Mouse (Mus musculus) heart, postnatal 0 days (tissue): ENCODE measurements around the gene Kif24. TPM values are rescaled to one million over a fixed set of nuclear protein-coding genes. Genes with fewer than 3 reads are reported as not detected.

Source experiments
- ATAC-seq: fragments of 200-750 bp; cut with Nextera tagmentation; 2 replicates; pipeline ENCODE4 v1.8.0; 2017; ENCODE audit warnings: low read depth, moderate number of reproducible peaks, moderate library complexity; ENCODE audit not compliant: insufficient read depth
- DNase-seq: peaks from one replicate; pipeline ENCODE4 v3.0.0-alpha.2; 2016; ENCODE audit warnings: low spot score
- H3K27ac ChIP-seq: fragments of 300-500 bp; sonication (generic); 2 replicates; pipeline ENCODE4 v1.5.1; 2014; ENCODE audit warnings: low read depth, mild to moderate bottlenecking
- H3K27me3 ChIP-seq: fragments of 300-500 bp; sonication (generic); 2 replicates; pipeline ENCODE4 v1.6.1; 2014; ENCODE audit warnings: low read length, mixed read lengths; ENCODE audit not compliant: control insufficient read depth, insufficient read depth
- H3K36me3 ChIP-seq: fragments of 300-500 bp; sonication (generic); replicated peaks from 2 replicates; pipeline ENCODE4 v1.6.1; 2014; ENCODE audit warnings: low read length, mixed read lengths; ENCODE audit not compliant: control insufficient read depth, insufficient read depth
- H3K4me1 ChIP-seq: fragments of 300-500 bp; sonication (generic); 2 replicates; pipeline ENCODE4 v1.6.1; 2014; ENCODE audit warnings: antibody characterized with exemption; ENCODE audit not compliant: control insufficient read depth, insufficient read depth
- H3K4me2 ChIP-seq: fragments of 300-500 bp; sonication (generic); 2 replicates; pipeline ENCODE4 v1.6.1; 2014; ENCODE audit warnings: low read depth, mild to moderate bottlenecking, low read length, moderate library complexity
- H3K4me3 ChIP-seq: fragments of 300-500 bp; sonication (generic); 2 replicates; pipeline ENCODE4 v1.5.1; 2014; ENCODE audit warnings: low read depth, low read length
- H3K9ac ChIP-seq: fragments of 300-500 bp; sonication (generic); replicated peaks from 2 replicates; pipeline ENCODE4 v1.6.1; 2014; ENCODE audit warnings: low read depth, low read length, mixed read lengths
- H3K9me3 ChIP-seq: fragments of 300-500 bp; sonication (generic); replicated peaks from 2 replicates; pipeline ENCODE4 v1.6.1; 2016; ENCODE audit warnings: low read length; ENCODE audit not compliant: control insufficient read depth
- CTCF ChIP-seq: IDR thresholded peaks from 2 replicates; pipeline ENCODE4 v1.5.1; 2016; ENCODE audit warnings: antibody characterized with exemption, control low read depth, low read depth
- EP300 ChIP-seq: IDR thresholded peaks from 2 replicates; pipeline ENCODE4 v1.6.1; 2016; ENCODE audit warnings: antibody characterized with exemption, low read depth
- WGBS: fragments of 180-500 bp; shearing (Covaris S2); extraction: QIAGEN DNeasy Blood & Tissue Kit; methylation state at CpG from one replicate; pipeline ENCODE4 v1.1.7; 2014; 5-methylcytosine and 5-hydroxymethylcytosine counted together
- polyA plus RNA-seq: library from polyadenylated mRNA; unstranded; fragments of >200 nt; fragmentation: Nextera tagmentation; extraction: Ambion mirVana; gene quantifications from 2 replicates; pipeline ENCODE4 v1.2.1, GENCODE M21; 2015
- total RNA-seq: library from RNA; depleted of rRNA; stranded (reverse); fragments of >200 nt; gene quantifications from 2 replicates; pipeline ENCODE4 v1.2.3, GENCODE M21; 2014; ENCODE audit warnings: low replicate concordance

Gene Kif24
- total and polyA plus RNA-seq, 2 experiments from 2014 or later = 1.4 to 3.4 TPM

DNA sequence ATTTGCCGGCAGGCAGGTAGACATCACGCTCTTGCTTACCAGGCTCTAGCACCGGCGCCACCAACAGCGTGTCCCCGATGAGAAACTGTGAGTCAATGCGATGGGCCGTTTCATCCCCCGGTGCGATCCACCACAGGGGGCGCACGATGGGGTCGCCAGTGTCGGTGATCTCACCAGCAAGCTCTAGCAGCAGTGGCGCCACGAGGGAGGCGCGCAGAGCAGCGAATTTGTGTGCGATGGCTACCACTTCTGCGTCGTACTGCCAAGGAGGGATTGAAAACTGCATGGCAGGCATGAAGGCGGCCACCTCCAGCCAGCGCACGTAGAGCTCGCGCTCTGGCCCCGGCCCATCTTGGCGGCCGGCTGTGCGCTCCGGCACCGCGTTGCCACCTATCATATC is 32.9 kb upstream of the Kif24 start:
- H3K4me1 ChIP-seq = peaks cover 13% of the 10 kb centered on the region
- H3K27ac ChIP-seq = no peak overlapping the region
- no peak overlapping the region for H3K9ac ChIP-seq
- DNase-seq (no peak), ATAC-seq (no peak)
- peaks cover 60% of the 10 kb centered on the region for H3K27me3 ChIP-seq
- H3K9me3 ChIP-seq = no peaks in the 10 kb centered on the region
- H3K4me3 ChIP-seq = peak overlapping the region; percentile 25
- TF ChIP-seq EP300 (no peak), CTCF (peak; percentile 31)
- WGBS = 15% methylated on average over 34 of the region's 34 CpGs
- H3K4me2 ChIP-seq = peak overlapping the region; percentile 28
- no peaks in the 10 kb centered on the region for H3K36me3 ChIP-seq

DNA sequence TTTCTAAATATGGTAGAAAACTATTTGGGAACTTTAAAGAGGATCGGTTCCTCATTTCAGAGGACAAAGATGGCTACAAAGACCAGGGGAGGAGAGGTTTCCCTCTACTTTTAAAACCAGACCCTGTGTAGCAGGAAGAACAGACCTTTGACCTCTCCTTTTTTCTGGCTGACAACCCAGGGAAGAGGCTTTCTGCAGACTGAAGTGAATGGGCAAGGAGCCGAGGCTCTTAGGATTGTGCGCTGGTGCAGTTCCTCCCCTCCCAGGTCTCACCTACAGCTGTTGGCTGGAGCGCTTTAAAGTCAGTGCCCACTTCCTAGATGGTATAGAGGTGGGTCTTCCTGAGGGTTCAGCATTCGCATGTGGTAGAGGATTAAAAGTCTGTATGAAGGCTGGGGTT is 32.4 kb upstream of the Kif24 start:
- Histone ChIP-seq H3K9ac (no peak overlapping the region), H3K4me1 (peaks cover 8% of the 10 kb centered on the region; the same call in 1 of the 2 replicates), H3K4me3 (no peak overlapping the region), H3K27me3 (peaks cover 56% of the 10 kb centered on the region), H3K36me3 (no peaks in the 10 kb centered on the region), H3K9me3 (no peaks in the 10 kb centered on the region), H3K27ac (no peak overlapping the region), H3K4me2 (no peak overlapping the region)
- DNase-seq (no peak), ATAC-seq (no peak)
- 75% methylated on average over 5 of the region's 5 CpGs for WGBS
- TF ChIP-seq CTCF (no peak), EP300 (no peak)

DNA sequence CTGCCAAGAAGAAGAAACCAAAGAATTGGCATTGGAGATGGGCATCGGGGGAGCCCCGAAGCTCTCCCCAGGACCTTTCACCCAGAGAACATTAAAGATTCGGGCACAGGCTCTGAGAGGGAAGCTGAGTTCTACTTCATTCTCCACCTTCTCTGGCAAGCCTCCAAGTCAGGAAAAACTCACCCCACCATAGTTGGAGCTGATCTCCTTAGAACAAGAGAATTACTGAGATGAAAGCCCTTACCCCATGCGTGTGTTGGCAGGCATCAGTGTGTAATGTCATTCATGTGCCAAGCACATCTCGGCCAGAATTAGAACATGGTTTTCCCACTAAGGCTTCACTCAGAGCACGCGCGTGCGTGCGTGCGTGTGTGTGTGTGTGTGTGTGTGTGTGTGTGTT is 31.2 kb upstream of the Kif24 start:
- DNase-seq (peak; percentile 36), ATAC-seq (peak; percentile 43)
- Histone ChIP-seq H3K27ac (no peak overlapping the region), H3K4me3 (no peak overlapping the region), H3K9ac (no peak overlapping the region), H3K36me3 (no peaks in the 10 kb centered on the region), H3K4me1 (peaks cover 7% of the 10 kb centered on the region; the same call in 1 of the 2 replicates), H3K9me3 (no peaks in the 10 kb centered on the region), H3K27me3 (peaks cover 46% of the 10 kb centered on the region), H3K4me2 (no peak overlapping the region)
- 61% methylated on average over 11 of the region's 11 CpGs for WGBS
- TF ChIP-seq EP300 (no peak), CTCF (no peak)

DNA sequence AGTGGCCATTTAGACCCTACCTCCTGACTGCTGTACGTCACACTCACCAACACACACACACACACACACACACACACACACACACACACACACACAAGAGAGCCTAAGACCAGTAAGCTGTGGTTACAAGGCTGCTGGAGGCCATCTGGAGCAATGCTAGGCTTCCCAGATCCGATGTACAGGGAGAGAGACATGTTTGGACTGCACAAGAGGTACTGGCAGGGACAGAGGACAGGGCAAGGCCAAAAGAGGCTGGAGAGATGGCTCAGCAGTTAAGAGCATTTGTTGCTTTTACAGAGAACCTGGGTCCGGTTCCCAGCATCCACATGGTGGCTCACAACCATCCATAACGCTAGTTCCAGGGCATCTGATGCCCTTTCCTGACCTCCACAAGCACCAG is 30.4 kb upstream of the Kif24 start:
- Histone ChIP-seq H3K27me3 (peaks cover 38% of the 10 kb centered on the region), H3K9ac (no peak overlapping the region), H3K4me1 (peaks cover 7% of the 10 kb centered on the region; the same call in 1 of the 2 replicates), H3K9me3 (no peaks in the 10 kb centered on the region), H3K4me3 (no peak overlapping the region), H3K4me2 (no peak overlapping the region), H3K27ac (no peak overlapping the region), H3K36me3 (no peaks in the 10 kb centered on the region)
- ATAC-seq (no peak), DNase-seq (no peak)
- TF ChIP-seq CTCF (no peak), EP300 (no peak)
- 78% methylated on average over 4 of the region's 4 CpGs for WGBS

DNA sequence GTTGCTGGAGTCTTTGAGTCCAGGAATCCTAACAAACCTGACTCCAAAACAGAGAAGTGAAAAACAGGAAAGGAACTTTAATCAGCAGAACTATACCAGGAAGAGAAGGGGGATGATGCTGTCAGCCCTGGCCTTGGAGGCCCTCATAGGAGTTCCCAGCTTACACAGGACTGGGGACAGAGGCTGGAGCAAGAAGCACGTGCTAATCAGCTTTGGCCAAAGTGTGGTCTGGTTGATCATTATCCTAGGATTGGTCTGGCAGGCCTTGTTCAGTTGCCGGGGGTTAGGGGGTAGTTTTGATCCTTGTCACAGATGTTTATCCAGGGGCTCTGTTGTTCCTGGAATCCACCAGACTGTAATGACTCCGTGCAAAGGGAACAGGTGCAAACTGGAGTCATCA is 29.7 kb upstream of the Kif24 start:
- ATAC-seq = no peak
- H3K27ac ChIP-seq = no peak overlapping the region
- peaks cover 7% of the 10 kb centered on the region; the same call in 1 of the 2 replicates for H3K4me1 ChIP-seq
- no peak overlapping the region for H3K9ac ChIP-seq
- no peaks in the 10 kb centered on the region for H3K36me3 ChIP-seq
- WGBS = 47% methylated on average over 3 of the region's 3 CpGs
- H3K4me2 ChIP-seq = no peak overlapping the region
- H3K4me3 ChIP-seq = no peak overlapping the region
- H3K27me3 ChIP-seq = peaks cover 31% of the 10 kb centered on the region
- no peak for DNase-seq
- no peak for TF ChIP-seq EP300
- TF ChIP-seq CTCF = no peak
- no peaks in the 10 kb centered on the region for H3K9me3 ChIP-seq

DNA sequence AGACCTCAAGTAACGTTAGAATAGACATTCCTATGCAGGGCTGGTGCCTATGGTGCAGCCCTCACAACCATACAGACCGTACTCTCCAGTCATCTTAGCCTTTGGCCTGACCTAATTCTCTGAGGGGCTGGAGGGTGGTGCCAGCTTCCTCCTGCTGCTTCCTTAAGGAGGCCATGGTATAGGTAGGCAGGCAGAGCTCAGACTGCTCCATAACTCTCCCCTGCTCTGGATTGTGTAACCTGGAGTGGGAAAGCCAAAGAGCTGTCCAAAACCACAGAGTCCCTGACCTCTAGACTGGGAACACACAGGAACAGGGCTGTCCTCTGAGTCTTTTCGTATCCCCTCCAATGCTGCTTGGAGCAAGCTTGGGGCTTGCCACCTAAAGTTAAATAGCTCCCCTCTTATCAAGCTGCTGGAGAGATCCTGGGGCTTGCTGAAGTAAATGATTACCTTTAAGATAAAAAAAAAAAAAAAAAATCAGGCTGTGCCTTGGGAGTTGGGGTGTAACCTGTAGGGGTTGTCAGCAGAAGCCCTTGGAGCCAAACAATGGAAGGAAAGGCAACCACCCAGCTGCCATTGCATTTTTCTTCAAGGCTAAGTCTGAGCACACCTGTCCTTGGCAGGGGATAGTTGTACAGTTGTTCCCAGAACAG is 28.9 kb upstream of the Kif24 start:
- Histone ChIP-seq H3K4me1 (peaks cover 7% of the 10 kb centered on the region; the same call in 1 of the 2 replicates), H3K4me3 (no peak overlapping the region), H3K9me3 (no peaks in the 10 kb centered on the region), H3K36me3 (no peaks in the 10 kb centered on the region), H3K9ac (no peak overlapping the region), H3K4me2 (no peak overlapping the region), H3K27ac (no peak overlapping the region), H3K27me3 (peaks cover 23% of the 10 kb centered on the region)
- TF ChIP-seq CTCF (no peak), EP300 (no peak)
- DNase-seq (no peak), ATAC-seq (no peak)
- WGBS = 80% methylated on average over 3 of the region's 3 CpGs
